Mouse (Mus musculus) heart, adult 18-20 months (tissue): Measurements from ENCODE around the gene D930007J09Rik. TPM values are rescaled to one million over a fixed set of nuclear protein-coding genes. Genes with fewer than 3 reads are reported as not detected.

Experiments used
- total RNA-seq, 2 experiments: library from RNA; stranded (reverse); gene quantifications; 2 replicates each; pipeline ENCODE4 v1.2.3; 2021

D930007J09Rik gene
- total RNA-seq, 2 experiments from 2014 or later: not detected

Other genes with a start within 250 kb of the D930007J09Rik start
- gene Mylk4, start 18.9 kb downstream of the D930007J09Rik start, total RNA-seq: 100 to 1,000 TPM; 206 to 302 TPM
- 10 to 100 TPM; 19.9 to 26.0 TPM for gene Wrnip1, start 811 bp downstream of the D930007J09Rik start, total RNA-seq
- 1 to 10 TPM; 2.9 to 4.7 TPM for gene Serpinb1a, start 48.3 kb upstream of the D930007J09Rik start, total RNA-seq
- 1 to 10 TPM; 1.3 to 3.5 TPM for gene Serpinb1c, start 95.4 kb upstream of the D930007J09Rik start, total RNA-seq
- 10 to 100 TPM; 31.5 to 39.0 TPM for gene Serpinb6b, start 162.4 kb upstream of the D930007J09Rik start, total RNA-seq
- 10 to 100 TPM in 1 of 2 experiments, 1 to 10 TPM in 1; 9.4 to 11.3 TPM for gene Serpinb9, start 200.4 kb upstream of the D930007J09Rik start, total RNA-seq
- gene Serpinb9b, start 224.6 kb upstream of the D930007J09Rik start, total RNA-seq: under 1 TPM; 0.13 to 0.27 TPM